In genomic region chr4:145240723-145241231, GRCm38 (mm10) we compare ENCODE assay signal across 9 mouse cellular contexts. TPM values are rescaled to one million over a fixed set of nuclear protein-coding genes. Genes with fewer than 3 reads are reported as not detected.
DNase-seq lines count a peak whose midpoint lies in the region; ATAC-seq and TF ChIP-seq lines count a peak whose summit lies in the region.
"Had no signal": no experiment of that assay in that cellular context is flagged by ENCODE, and none has a peak within 500 bp of the region (broad histone marks: within the 10 kb centered on the region; RNA-seq: fewer than 3 reads in every experiment).

No protein-coding gene starts in this region.

- peak; percentile 63 to 87 for DNase-seq in heart, adult 18-20 months
- DNase-seq in heart, postnatal 4 days, result no peak
- DNase-seq in lung, adult 18-20 months, result peak; percentile 75 to 80
- DNase-seq in spleen, adult 2 months (ENCODE audit: low read depth in 1 of 2, low spot score in 2 of 2), result peak; percentile 62 to 91
- no peak for DNase-seq in cerebellum, adult 8-10 months
- DNase-seq in yolk sac, embryonic 10.5 days (ENCODE audit: low spot score), result no peak
- no peak for DNase-seq in MN1 (ENCODE audit: low spot score)

- peaks cover 13% of the 10 kb centered on the region for H3K27me3 ChIP-seq in heart, embryonic 15.5 days
- H3K27me3 ChIP-seq in spleen, adult 2 months (ENCODE audit: control insufficient read depth, insufficient read depth, low read length), result no peaks in the 10 kb centered on the region

- 66% methylated on average over 4 of the region's 4 CpGs for WGBS in heart, embryonic 15.5 days
- WGBS in spleen, adult 2 months, result 10% methylated on average over 4 of the region's 4 CpGs

- no peak overlapping the region for H3K4me3 ChIP-seq in heart, embryonic 15.5 days
- no peak overlapping the region for H3K4me3 ChIP-seq in spleen, adult 2 months (ENCODE audit: extremely low read depth, insufficient read depth, insufficient read length)
- H3K4me3 ChIP-seq: midbrain, embryonic 12.5 days had no signal

- ATAC-seq in heart, embryonic 15.5 days (replicated peaks; ENCODE audit: insufficient number of reproducible peaks, insufficient read depth, low FRiP score, low read depth), result no peak

- H3K9ac ChIP-seq in heart, embryonic 15.5 days, result no peak overlapping the region
- H3K9ac ChIP-seq: midbrain, embryonic 12.5 days had no signal

- peak overlapping the region; percentile 20; the same call in 1 of the 2 replicates for H3K27ac ChIP-seq in heart, embryonic 15.5 days
- peak overlapping the region; percentile 83 for H3K27ac ChIP-seq in spleen, adult 2 months (ENCODE audit: insufficient read depth, low read length)
- H3K27ac ChIP-seq: midbrain, embryonic 12.5 days had no signal

- no peaks in the 10 kb centered on the region for H3K9me3 ChIP-seq in heart, embryonic 15.5 days (replicated peaks)
- H3K9me3 ChIP-seq: midbrain, embryonic 12.5 days had no signal

- H3K4me1 ChIP-seq in heart, embryonic 15.5 days (replicated peaks), result peaks cover 15% of the 10 kb centered on the region
- peaks cover 51% of the 10 kb centered on the region for H3K4me1 ChIP-seq in spleen, adult 2 months (ENCODE audit: control insufficient read depth, insufficient read depth, insufficient read length)
- H3K4me1 ChIP-seq: midbrain, embryonic 12.5 days had no signal

- TF ChIP-seq POLR2A in spleen, adult 2 months (IDR thresholded peaks at IDR 0.05; ENCODE audit: low read depth, low read length), result no peak

- no peaks in the 10 kb centered on the region for H3K36me3 ChIP-seq in heart, embryonic 15.5 days
- no peaks in the 10 kb centered on the region for H3K36me3 ChIP-seq in spleen, adult 2 months (ENCODE audit: control insufficient read depth, insufficient read depth, low read length)
- H3K36me3 ChIP-seq: midbrain, embryonic 12.5 days had no signal

- no peak for TF ChIP-seq CTCF in spleen, adult 2 months (IDR thresholded peaks at IDR 0.05; ENCODE audit: extremely low read depth, insufficient read depth, insufficient read length, insufficient replicate concordance)

- no peak overlapping the region for H3K4me2 ChIP-seq in heart, embryonic 15.5 days
- H3K4me2 ChIP-seq: midbrain, embryonic 12.5 days had no signal

RNA-seq across cellular contexts. Expression of gene Tnfrsf1b, which starts 5.9 kb away (rescaled TPM):
- total RNA-seq in heart, adult 18-20 months (2021), result 1 to 10 TPM; 6.5 to 6.6 TPM
- 1 to 10 TPM; 4.5 to 5.0 TPM for total RNA-seq in heart, postnatal 4 days (2021)
- polyA plus RNA-seq in heart, embryonic 15.5 days (2015; fragmentation: Nextera tagmentation; extraction: Ambion mirVana), result 2.9 and 6.0 TPM in 2 replicates
- 45.9 and 63.4 TPM in 2 replicates for polyA plus RNA-seq in spleen, adult 2 months (2012; rRNA removed)

RNA-seq across cellular contexts. Expression of gene Vps13d, which starts 46.0 kb away (rescaled TPM):
- 10 to 100 TPM; 75.5 to 76.4 TPM for total RNA-seq in heart, adult 18-20 months (2021)
- total RNA-seq in heart, postnatal 4 days (2021), result 10 to 100 TPM; 67.7 to 68.9 TPM
- polyA plus RNA-seq in heart, embryonic 15.5 days (2015; fragmentation: Nextera tagmentation; extraction: Ambion mirVana), result 6.9 and 7.3 TPM in 2 replicates
- 10.2 and 12.1 TPM in 2 replicates for polyA plus RNA-seq in spleen, adult 2 months (2012; rRNA removed)

Comparison
In these comparisons a context has a peak if more than half of its experiments do, and no peak if none do; other contexts are left out.
1. DNase-seq: peak in heart, adult 18-20 months (2 of 2), lung, adult 18-20 months (2 of 2) and spleen, adult 2 months (2 of 2); none in heart, postnatal 4 days (single experiment), cerebellum, adult 8-10 months (single experiment), yolk sac, embryonic 10.5 days (single experiment) and MN1 (single experiment).